Mouse (Mus musculus) embryonic facial prominence, embryonic 14.5 days (tissue): ENCODE results near the gene Il17rd. TPM values are rescaled to one million over a fixed set of nuclear protein-coding genes. Genes with fewer than 3 reads are reported as not detected.

Source experiments
- ATAC-seq: fragments of 200-750 bp; cut with Nextera tagmentation; 2 replicates; pipeline ENCODE4 v1.8.0; 2017; ENCODE audit warnings: low read depth, moderate number of reproducible peaks, moderate TSS enrichment
- DNase-seq: peaks from one replicate; pipeline ENCODE4 v3.0.0-alpha.2; 2015; ENCODE audit warnings: low spot score
- H3K27ac ChIP-seq: fragments of 300-500 bp; sonication (generic); replicated peaks from 2 replicates; pipeline ENCODE4 v1.5.1; 2014; ENCODE audit warnings: low read depth, mild to moderate bottlenecking, low read length, moderate library complexity
- H3K27me3 ChIP-seq: fragments of 300-500 bp; sonication (generic); replicated peaks from 2 replicates; pipeline ENCODE4 v1.6.1; 2014; ENCODE audit warnings: low read length; ENCODE audit not compliant: control insufficient read depth, insufficient read depth
- H3K36me3 ChIP-seq: fragments of 300-500 bp; sonication (generic); 2 replicates; pipeline ENCODE4 v1.6.1; 2014; ENCODE audit warnings: low read length, mixed read lengths; ENCODE audit not compliant: control insufficient read depth, insufficient read depth
- H3K4me1 ChIP-seq: fragments of 300-500 bp; sonication (generic); 2 replicates; pipeline ENCODE4 v1.6.1; 2014; ENCODE audit warnings: antibody characterized with exemption, low read length; ENCODE audit not compliant: control insufficient read depth, insufficient read depth
- H3K4me2 ChIP-seq: fragments of 300-500 bp; sonication (generic); 2 replicates; pipeline ENCODE4 v1.6.1; 2014; ENCODE audit warnings: low read depth, mild to moderate bottlenecking, low read length, moderate library complexity, mixed read lengths
- H3K4me3 ChIP-seq: fragments of 300-500 bp; sonication (generic); 2 replicates; pipeline ENCODE4 v1.5.1; 2014; ENCODE audit warnings: low read depth, mild to moderate bottlenecking, low read length
- H3K9ac ChIP-seq: fragments of 300-500 bp; sonication (generic); 2 replicates; pipeline ENCODE4 v1.6.1; 2014; ENCODE audit warnings: low read depth, mild to moderate bottlenecking, low read length, moderate library complexity, mixed read lengths
- H3K9me3 ChIP-seq: fragments of 300-500 bp; sonication (generic); 2 replicates; pipeline ENCODE4 v1.6.1; 2016; ENCODE audit warnings: low read length; ENCODE audit not compliant: control insufficient read depth
- WGBS: fragments of 180-500 bp; shearing (Covaris S2); extraction: QIAGEN DNeasy Blood & Tissue Kit; methylation state at CpG from one replicate; pipeline ENCODE4 v1.1.7; 2014; 5-methylcytosine and 5-hydroxymethylcytosine counted together
- polyA plus RNA-seq: library from polyadenylated mRNA; unstranded; fragments of >200 nt; fragmentation: Nextera tagmentation; extraction: Ambion mirVana; gene quantifications from 2 replicates; pipeline ENCODE4 v1.2.1, GENCODE M21; 2014

The Il17rd gene
- polyA plus RNA-seq, 1 experiment from 2014 or later = 4.9 TPM

GRCm38 (mm10) chr14:27108748-27109504 lies 70.2 kb downstream of the Il17rd start:
- H3K27ac ChIP-seq = no peak overlapping the region
- no peak overlapping the region for H3K9ac ChIP-seq
- no peaks in the 10 kb centered on the region for H3K9me3 ChIP-seq
- ATAC-seq (no peak), DNase-seq (peak; percentile 43)
- H3K4me2 ChIP-seq = no peak overlapping the region
- H3K27me3 ChIP-seq = no peaks in the 10 kb centered on the region
- 0 out of 2 replicates have a peak, but pooled peaks cover 4% of the 10 kb centered on the region for H3K36me3 ChIP-seq
- H3K4me3 ChIP-seq = no peak overlapping the region
- WGBS = 75% methylated on average over 6 of the region's 6 CpGs
- 0 out of 2 replicates have a peak, but pooled peaks cover 7% of the 10 kb centered on the region for H3K4me1 ChIP-seq

DNA sequence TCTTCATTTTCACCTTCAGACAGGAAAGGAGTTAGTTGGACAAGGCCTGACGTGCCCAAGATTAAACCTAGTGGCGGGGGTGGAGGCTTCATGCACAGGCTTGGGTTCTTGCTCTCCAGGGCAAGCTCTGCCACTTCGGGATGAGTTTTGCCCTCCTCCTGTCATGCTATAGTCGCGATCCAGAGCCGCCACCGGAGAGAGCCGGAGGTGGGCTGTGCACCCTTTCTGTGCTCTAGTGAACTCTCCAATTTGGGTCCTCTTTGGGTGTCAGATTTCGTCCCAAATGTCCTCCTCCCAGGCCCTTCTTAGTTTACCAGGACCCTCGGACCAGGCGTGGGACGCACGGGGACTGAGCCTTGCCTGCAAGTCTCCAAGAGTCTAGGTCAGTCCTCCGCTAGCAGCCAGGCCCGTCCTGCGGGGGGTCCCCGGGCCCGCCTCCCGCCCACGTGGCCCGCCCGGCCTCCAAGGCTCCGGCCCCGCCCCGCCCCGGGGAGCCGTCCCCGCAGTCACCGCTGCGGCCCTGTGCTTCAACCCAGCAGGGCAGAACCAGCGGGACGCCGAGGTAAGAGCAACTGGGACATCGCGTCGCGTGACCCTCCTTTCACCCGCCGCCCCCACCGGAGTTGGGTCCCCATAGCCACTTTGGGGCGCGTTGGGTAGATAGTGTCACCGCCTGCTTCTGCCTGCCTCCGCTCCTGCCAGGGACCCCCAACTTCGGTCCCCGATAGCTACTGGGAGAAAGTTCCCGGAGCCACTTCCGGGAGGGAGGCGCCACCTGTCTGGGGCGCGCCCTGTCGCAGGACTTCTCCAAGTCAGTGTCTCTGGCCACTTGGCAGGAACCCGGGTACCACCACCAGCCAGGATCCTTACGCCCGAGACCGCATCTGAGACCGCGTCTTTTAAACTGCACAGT lies 75.9 kb downstream of the Il17rd start, which contains the start of gene Arhgef3:
Arhgef3 (plus strand) TSS at position 538 of the 913 bp plus-strand sequence.
- peak; percentile 77 for ATAC-seq
- Histone ChIP-seq H3K4me1 (0 out of 2 replicates have a peak, but pooled peaks cover 5% of the 10 kb centered on the region), H3K27me3 (0 out of 2 replicates have a peak, but pooled peaks cover 11% of the 10 kb centered on the region), H3K27ac (no peak within 1 kb of the TSS), H3K9me3 (no peaks in the 10 kb centered on the region), H3K9ac (peak within 1 kb of the TSS; percentile 64), H3K36me3 (no peaks in the 10 kb centered on the region), H3K4me3 (peak within 1 kb of the TSS; percentile 59), H3K4me2 (peak within 1 kb of the TSS; percentile 97)
- peak; percentile 54 for DNase-seq
- 1% methylated on average over 42 of the region's 58 CpGs for WGBS

DNA sequence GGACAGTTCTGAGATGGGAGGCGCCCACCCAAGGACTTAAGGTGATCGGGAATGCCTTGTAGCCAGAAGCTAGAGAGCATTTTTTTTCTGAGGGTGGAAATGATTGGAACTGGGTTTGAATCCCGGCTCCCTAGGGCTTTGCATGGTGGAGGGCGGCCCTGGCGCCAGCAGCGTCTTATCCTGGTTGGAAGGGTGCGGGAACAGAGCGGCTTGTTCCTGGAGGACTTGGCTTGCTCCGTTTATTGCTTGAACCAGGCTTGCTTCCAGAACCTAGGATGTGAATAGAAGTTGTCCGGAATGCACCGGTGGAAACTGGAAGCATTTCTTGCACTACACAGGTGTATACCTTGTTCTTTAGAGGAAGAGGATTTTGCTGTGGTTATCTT lies 76.5 kb downstream of the Il17rd start:
- Histone ChIP-seq H3K27me3 (0 out of 2 replicates have a peak, but pooled peaks cover 11% of the 10 kb centered on the region), H3K4me3 (peak overlapping the region; percentile 59), H3K27ac (no peak overlapping the region), H3K9me3 (no peaks in the 10 kb centered on the region), H3K9ac (peak overlapping the region; percentile 64; the same call in 1 of the 2 replicates), H3K4me1 (0 out of 2 replicates have a peak, but pooled peaks cover 5% of the 10 kb centered on the region), H3K4me2 (peak overlapping the region; percentile 97), H3K36me3 (no peaks in the 10 kb centered on the region)
- DNase-seq (no peak), ATAC-seq (no peak)
- 17% methylated on average over 11 of the region's 11 CpGs for WGBS

GRCm38 (mm10) chr14:27115991-27116390 lies 77.2 kb downstream of the Il17rd start:
- H3K36me3 ChIP-seq = no peaks in the 10 kb centered on the region
- H3K9me3 ChIP-seq = no peaks in the 10 kb centered on the region
- 0 out of 2 replicates have a peak, but pooled peaks cover 5% of the 10 kb centered on the region for H3K4me1 ChIP-seq
- 0 out of 2 replicates have a peak, but pooled peaks cover 11% of the 10 kb centered on the region for H3K27me3 ChIP-seq
- H3K4me2 ChIP-seq = no peak overlapping the region
- H3K9ac ChIP-seq = no peak overlapping the region
- H3K27ac ChIP-seq = no peak overlapping the region
- 57% methylated on average over 6 of the region's 6 CpGs for WGBS
- no peak for DNase-seq
- H3K4me3 ChIP-seq = no peak overlapping the region
- ATAC-seq = no peak

DNA sequence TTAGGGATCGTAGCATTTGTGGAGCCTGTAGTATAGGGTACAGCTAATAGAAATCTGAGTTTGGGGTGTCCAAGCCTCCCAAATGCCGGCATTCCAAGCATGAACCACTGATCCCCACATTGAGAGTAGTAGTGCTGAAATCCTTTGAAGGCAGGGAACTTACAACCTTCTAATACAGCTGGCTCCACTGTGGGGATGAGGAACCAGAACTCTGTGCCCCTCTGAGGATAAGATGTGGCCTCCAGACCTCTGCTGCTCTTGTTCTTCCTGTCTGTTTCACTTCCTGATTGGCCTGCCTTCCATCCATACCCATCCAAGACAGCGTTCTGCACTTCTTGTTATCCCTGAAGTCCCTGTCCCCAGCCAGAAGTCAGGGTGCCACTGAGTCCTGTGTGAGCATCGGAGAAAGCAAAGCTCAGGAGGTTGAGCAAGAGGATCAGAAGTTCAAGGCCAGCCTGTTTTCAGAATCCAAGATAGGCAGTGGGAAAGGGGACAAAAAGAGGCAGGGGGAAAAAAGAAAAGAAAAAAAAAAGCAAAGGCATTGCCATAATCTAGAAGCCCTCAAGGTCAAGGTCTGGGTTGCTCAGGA lies 77.9 kb downstream of the Il17rd start:
- Histone ChIP-seq H3K27ac (no peak overlapping the region), H3K9me3 (no peaks in the 10 kb centered on the region), H3K9ac (no peak overlapping the region), H3K4me2 (no peak overlapping the region), H3K4me3 (no peak overlapping the region), H3K27me3 (0 out of 2 replicates have a peak, but pooled peaks cover 11% of the 10 kb centered on the region), H3K36me3 (no peaks in the 10 kb centered on the region), H3K4me1 (0 out of 2 replicates have a peak, but pooled peaks cover 5% of the 10 kb centered on the region)
- 72% methylated on average over 4 of the region's 4 CpGs for WGBS
- DNase-seq = no peak
- no peak for ATAC-seq

- Histone ChIP-seq H3K4me3 (no peak overlapping the region), H3K9ac (no peak overlapping the region), H3K4me1 (peaks cover 17% of the 10 kb centered on the region; the same call in 1 of the 2 replicates), H3K4me2 (no peak overlapping the region), H3K27me3 (0 out of 2 replicates have a peak, but pooled peaks cover 11% of the 10 kb centered on the region), H3K27ac (no peak overlapping the region), H3K36me3 (no peaks in the 10 kb centered on the region), H3K9me3 (no peaks in the 10 kb centered on the region)
- whole genome bisulfite sequencing = 87% methylated on average over 5 of the region's 5 CpGs
- ATAC-seq = no peak
- no peak for DNase-seq
These were observed 79.8 kb downstream of the Il17rd start for GRCm38 (mm10) chr14:27118546-27118945.

DNA sequence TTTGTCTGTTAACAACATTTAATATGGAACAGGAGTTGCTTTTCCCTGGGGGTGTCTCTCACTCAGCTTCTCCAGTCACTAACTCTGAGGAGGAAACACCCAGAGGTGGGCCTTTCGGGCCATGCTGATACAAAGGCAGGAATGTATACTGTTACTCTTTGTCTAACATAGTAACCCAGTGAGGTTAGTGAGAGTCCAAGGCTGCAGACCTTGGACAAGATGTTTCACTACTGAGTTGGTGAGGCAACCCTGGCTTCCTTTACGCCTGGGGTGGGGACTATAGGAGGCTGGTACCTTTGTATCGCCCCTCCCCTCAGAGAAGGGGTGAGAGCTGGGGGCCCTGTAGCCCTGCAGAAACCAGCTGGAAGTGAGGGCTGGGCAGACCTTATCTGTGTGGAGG lies 83.9 kb downstream of the Il17rd start:
- ATAC-seq = no peak
- no peaks in the 10 kb centered on the region for H3K36me3 ChIP-seq
- WGBS = 59% methylated on average over 3 of the region's 3 CpGs
- peaks cover 13% of the 10 kb centered on the region; the same call in 1 of the 2 replicates for H3K4me1 ChIP-seq
- H3K9me3 ChIP-seq = no peaks in the 10 kb centered on the region
- H3K9ac ChIP-seq = no peak overlapping the region
- H3K4me3 ChIP-seq = no peak overlapping the region
- H3K27ac ChIP-seq = no peak overlapping the region
- no peak overlapping the region for H3K4me2 ChIP-seq
- DNase-seq = no peak
- no peaks in the 10 kb centered on the region for H3K27me3 ChIP-seq

DNA sequence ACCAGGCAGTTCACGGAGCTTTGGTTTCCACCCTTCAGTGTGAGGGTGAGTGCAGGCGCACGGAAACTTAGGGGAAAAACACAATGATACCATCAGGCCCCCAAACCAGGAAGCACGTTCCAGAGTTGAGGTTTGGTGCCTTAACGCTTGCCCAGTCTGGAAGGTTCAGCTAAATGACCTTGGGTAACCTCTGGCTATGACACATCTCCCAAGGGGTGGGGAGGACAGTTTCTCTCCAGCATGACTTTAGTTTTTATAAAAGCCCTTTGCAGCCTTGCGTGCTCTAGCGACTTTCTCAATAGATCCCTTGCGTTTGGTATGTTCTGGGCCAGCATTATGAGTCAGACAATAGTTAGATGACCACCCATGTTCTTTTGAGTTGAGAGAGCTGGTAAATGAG lies 84.8 kb downstream of the Il17rd start:
- Histone ChIP-seq H3K4me2 (peak overlapping the region; percentile 11; the same call in 1 of the 2 replicates), H3K27ac (no peak overlapping the region), H3K27me3 (no peaks in the 10 kb centered on the region), H3K36me3 (no peaks in the 10 kb centered on the region), H3K4me3 (no peak overlapping the region), H3K9me3 (no peaks in the 10 kb centered on the region), H3K9ac (no peak overlapping the region), H3K4me1 (peaks cover 13% of the 10 kb centered on the region; the same call in 1 of the 2 replicates)
- DNase-seq (peak; percentile 23), ATAC-seq (0 out of 2 replicates have a peak, but pooled peaks have one; percentile 30)
- WGBS = 43% methylated on average over 8 of the region's 8 CpGs
